Mouse (Mus musculus) heart, embryonic 13.5 days (tissue): ENCODE measurements around the gene Olfr412. TPM values are rescaled to one million over a fixed set of nuclear protein-coding genes. Genes with fewer than 3 reads are reported as not detected.
A peak's percentile ranks its signal among the peaks of the same experiment; 100 is the strongest.

ENCODE experiments used
- ATAC-seq: fragments of 200-750 bp; cut with Nextera tagmentation; 2 replicates; pipeline ENCODE4 v1.8.0; 2017; ENCODE audit warnings: moderate TSS enrichment; ENCODE audit not compliant: insufficient number of reproducible peaks, low FRiP score, low TSS enrichment; ENCODE audit errors: extremely low read depth
- H3K27ac ChIP-seq: fragments of 300-500 bp; sonication (generic); replicated peaks from 2 replicates; pipeline ENCODE4 v1.5.1; 2015; ENCODE audit warnings: moderate library complexity, mild to moderate bottlenecking, inconsistent platforms
- H3K27me3 ChIP-seq: fragments of 300-500 bp; sonication (generic); replicated peaks from 2 replicates; pipeline ENCODE4 v1.6.1; 2015; ENCODE audit warnings: mild to moderate bottlenecking, inconsistent platforms
- H3K36me3 ChIP-seq: fragments of 300-500 bp; sonication (generic); 2 replicates; pipeline ENCODE4 v1.6.1; 2015; ENCODE audit warnings: mild to moderate bottlenecking, inconsistent platforms
- H3K4me1 ChIP-seq: fragments of 300-500 bp; sonication (generic); 2 replicates; pipeline ENCODE4 v1.6.1; 2015; ENCODE audit warnings: inconsistent platforms
- H3K4me2 ChIP-seq: fragments of 300-500 bp; sonication (generic); 2 replicates; pipeline ENCODE4 v1.6.1; 2015; ENCODE audit warnings: inconsistent platforms, mild to moderate bottlenecking, moderate library complexity
- H3K4me3 ChIP-seq: fragments of 300-500 bp; sonication (generic); 2 replicates; pipeline ENCODE4 v1.5.1; 2015; ENCODE audit warnings: moderate library complexity, mild to moderate bottlenecking, inconsistent platforms
- H3K9ac ChIP-seq: fragments of 300-500 bp; sonication (generic); 2 replicates; pipeline ENCODE4 v1.6.1; 2015; ENCODE audit warnings: inconsistent platforms, mild to moderate bottlenecking, moderate library complexity
- H3K9me3 ChIP-seq: fragments of 300-500 bp; sonication (generic); 2 replicates; pipeline ENCODE4 v1.6.1; 2016; ENCODE audit warnings: inconsistent platforms
- WGBS: fragments of 180-500 bp; shearing (Covaris S2); methylation state at CpG from one replicate; pipeline ENCODE4 v1.1.7; 2015; ENCODE audit warnings: mixed read lengths; 5-methylcytosine and 5-hydroxymethylcytosine counted together
- polyA plus RNA-seq: library from polyadenylated mRNA; unstranded; fragments of >200 nt; fragmentation: Nextera tagmentation; extraction: Ambion mirVana; gene quantifications from 2 replicates; pipeline ENCODE4 v1.2.1, GENCODE M21; 2015

Gene Olfr412
- polyA plus RNA-seq, 1 experiment from 2014 or later = not detected

- Histone ChIP-seq H3K4me2 (no peak overlapping the region), H3K9me3 (no peaks in the 10 kb centered on the region), H3K9ac (no peak overlapping the region), H3K36me3 (peaks cover 33% of the 10 kb centered on the region), H3K27me3 (no peaks in the 10 kb centered on the region), H3K4me3 (no peak overlapping the region), H3K4me1 (peaks cover 24% of the 10 kb centered on the region), H3K27ac (no peak overlapping the region)
- ATAC-seq = no peak
- WGBS = 77% methylated on average over 6 of the region's 6 CpGs
These were observed 31.0 kb downstream of the Olfr412 start for GRCm38 (mm10) chr11:74392903-74393302.

- ATAC-seq = no peak; the same call in 1 of the 2 replicates
These were observed 31.6 kb downstream of the Olfr412 start for GRCm38 (mm10) chr11:74393489-74393888.

GRCm38 (mm10) chr11:74395583-74395982, 33.7 kb downstream of the Olfr412 start:
- no peak overlapping the region for H3K27ac ChIP-seq
- peaks cover 26% of the 10 kb centered on the region for H3K36me3 ChIP-seq
- H3K4me3 ChIP-seq = no peak overlapping the region
- ATAC-seq = no peak
- 0 out of 2 replicates have a peak overlapping the region, but pooled peaks have one; percentile 3 for H3K9ac ChIP-seq
- no peaks in the 10 kb centered on the region for H3K9me3 ChIP-seq
- H3K27me3 ChIP-seq = no peaks in the 10 kb centered on the region
- H3K4me2 ChIP-seq = no peak overlapping the region
- H3K4me1 ChIP-seq = peaks cover 24% of the 10 kb centered on the region
- WGBS = 74% methylated on average over 18 of the region's 18 CpGs

More at GRCm38 (mm10) chr11:74393489-74393888, 31.6 kb downstream of the Olfr412 start:
- no peaks in the 10 kb centered on the region for H3K27me3 ChIP-seq
- H3K4me3 ChIP-seq = no peak overlapping the region
- peak overlapping the region; percentile 32; the same call in 1 of the 2 replicates for H3K27ac ChIP-seq
- peaks cover 32% of the 10 kb centered on the region for H3K36me3 ChIP-seq
- no peaks in the 10 kb centered on the region for H3K9me3 ChIP-seq
- peaks cover 24% of the 10 kb centered on the region for H3K4me1 ChIP-seq
- no peak overlapping the region for H3K4me2 ChIP-seq
- 0 out of 2 replicates have a peak overlapping the region, but pooled peaks have one; percentile 24 for H3K9ac ChIP-seq
- WGBS = 55% methylated on average over 5 of the region's 5 CpGs

GRCm38 (mm10) chr11:74402126-74402525, 40.3 kb downstream of the Olfr412 start:
- Histone ChIP-seq H3K27ac (no peak overlapping the region), H3K9ac (no peak overlapping the region), H3K9me3 (no peaks in the 10 kb centered on the region), H3K4me1 (peaks cover 14% of the 10 kb centered on the region), H3K4me2 (no peak overlapping the region), H3K36me3 (0 out of 2 replicates have a peak, but pooled peaks cover 6% of the 10 kb centered on the region), H3K4me3 (no peak overlapping the region), H3K27me3 (no peaks in the 10 kb centered on the region; the same call in 1 of the 2 replicates)
- no peak for ATAC-seq
- 45% methylated on average over 2 of the region's 2 CpGs for WGBS

- ATAC-seq = no peak
These were observed 42.3 kb downstream of the Olfr412 start for GRCm38 (mm10) chr11:74404216-74404615.

GRCm38 (mm10) chr11:74405201-74405600, 43.3 kb downstream of the Olfr412 start:
- no peak overlapping the region for H3K4me2 ChIP-seq
- no peak for ATAC-seq

More at GRCm38 (mm10) chr11:74404216-74404615, 42.3 kb downstream of the Olfr412 start:
- H3K4me1 ChIP-seq = peaks cover 28% of the 10 kb centered on the region
- no peak overlapping the region for H3K4me2 ChIP-seq
- no peaks in the 10 kb centered on the region for H3K9me3 ChIP-seq
- H3K9ac ChIP-seq = no peak overlapping the region
- 0 out of 2 replicates have a peak, but pooled peaks cover 5% of the 10 kb centered on the region for H3K36me3 ChIP-seq
- H3K27ac ChIP-seq = no peak overlapping the region
- no peaks in the 10 kb centered on the region; the same call in 1 of the 2 replicates for H3K27me3 ChIP-seq
- WGBS = 47% methylated on average over 2 of the region's 2 CpGs
- H3K4me3 ChIP-seq = no peak overlapping the region

GRCm38 (mm10) chr11:74408587-74409446, 46.9 kb downstream of the Olfr412 start:
- H3K4me2 ChIP-seq = peak overlapping the region; percentile 35
- peaks cover 52% of the 10 kb centered on the region for H3K4me1 ChIP-seq
- H3K27me3 ChIP-seq = no peaks in the 10 kb centered on the region
- H3K9ac ChIP-seq = no peak overlapping the region
- H3K9me3 ChIP-seq = no peaks in the 10 kb centered on the region
- H3K36me3 ChIP-seq = peaks cover 14% of the 10 kb centered on the region; the same call in 1 of the 2 replicates
- peak; percentile 65; the same call in 1 of the 2 replicates for ATAC-seq
- peak overlapping the region; percentile 87 for H3K27ac ChIP-seq
- no peak overlapping the region for H3K4me3 ChIP-seq
- 44% methylated on average over 4 of the region's 4 CpGs for WGBS

More at GRCm38 (mm10) chr11:74405201-74405600, 43.3 kb downstream of the Olfr412 start:
- H3K9me3 ChIP-seq = no peaks in the 10 kb centered on the region
- peaks cover 38% of the 10 kb centered on the region for H3K4me1 ChIP-seq
- no peak overlapping the region for H3K27ac ChIP-seq
- no peak overlapping the region for H3K4me3 ChIP-seq
- H3K9ac ChIP-seq = no peak overlapping the region
- H3K27me3 ChIP-seq = no peaks in the 10 kb centered on the region; the same call in 1 of the 2 replicates
- H3K36me3 ChIP-seq = 0 out of 2 replicates have a peak, but pooled peaks cover 5% of the 10 kb centered on the region
- WGBS = 76% methylated on average over 7 of the region's 7 CpGs

DNA sequence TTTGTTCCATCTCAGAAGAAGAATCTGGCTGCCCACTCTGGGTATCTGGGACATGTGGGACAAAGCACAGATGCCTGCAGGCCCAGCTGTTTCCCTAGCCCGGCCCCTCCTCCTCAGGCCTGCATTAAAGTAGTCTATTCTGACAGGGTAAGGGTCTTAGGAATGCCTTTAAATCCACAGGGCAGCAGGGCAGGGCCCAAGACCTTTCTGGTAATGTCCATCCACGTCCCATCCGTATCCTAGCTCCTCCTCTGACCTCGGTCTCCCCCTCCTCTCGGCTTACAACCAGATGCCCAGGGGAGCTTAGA, 47.5 kb downstream of the Olfr412 start:
- no peak for ATAC-seq

DNA sequence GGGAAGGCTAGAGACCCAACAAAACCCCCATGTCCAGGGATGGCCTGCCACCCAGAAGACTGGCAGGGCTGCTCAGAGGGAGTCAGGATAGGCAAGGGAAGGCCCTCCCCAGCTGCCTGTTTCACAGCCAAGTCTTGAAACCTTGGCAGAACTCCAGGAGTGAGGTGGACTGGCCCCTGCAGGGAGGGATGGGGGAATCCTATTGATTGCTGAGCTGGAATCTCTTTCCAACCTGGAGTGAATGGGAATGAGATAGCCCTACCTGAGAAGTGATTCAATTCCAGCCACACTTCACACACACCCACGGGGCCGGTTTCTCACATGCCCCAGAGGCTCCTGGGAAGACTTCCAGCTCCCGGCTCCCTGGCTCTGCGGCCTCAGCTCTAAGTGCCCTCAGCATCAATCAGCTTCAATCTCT, 47.9 kb downstream of the Olfr412 start:
- peak; percentile 12; the same call in 1 of the 2 replicates for ATAC-seq
- Histone ChIP-seq H3K4me1 (peaks cover 52% of the 10 kb centered on the region), H3K4me2 (peak overlapping the region; percentile 35; the same call in 1 of the 2 replicates), H3K9me3 (no peaks in the 10 kb centered on the region), H3K27ac (peak overlapping the region; percentile 87), H3K9ac (peak overlapping the region; percentile 61; the same call in 1 of the 2 replicates), H3K4me3 (no peak overlapping the region), H3K36me3 (peaks cover 21% of the 10 kb centered on the region; the same call in 1 of the 2 replicates), H3K27me3 (no peaks in the 10 kb centered on the region)
- 35% methylated on average over 4 of the region's 4 CpGs for WGBS

More for the DNA sequence above, 47.5 kb downstream of the Olfr412 start:
- Histone ChIP-seq H3K9ac (peak overlapping the region; percentile 61; the same call in 1 of the 2 replicates), H3K27me3 (no peaks in the 10 kb centered on the region), H3K36me3 (peaks cover 20% of the 10 kb centered on the region; the same call in 1 of the 2 replicates), H3K27ac (peak overlapping the region; percentile 87), H3K9me3 (no peaks in the 10 kb centered on the region), H3K4me1 (peaks cover 53% of the 10 kb centered on the region), H3K4me2 (peak overlapping the region; percentile 35), H3K4me3 (no peak overlapping the region)
- 43% methylated on average over 5 of the region's 5 CpGs for WGBS

GRCm38 (mm10) chr11:74411943-74412342, 50.1 kb downstream of the Olfr412 start:
- Histone ChIP-seq H3K27me3 (no peaks in the 10 kb centered on the region), H3K4me2 (no peak overlapping the region), H3K9me3 (no peaks in the 10 kb centered on the region), H3K36me3 (peaks cover 26% of the 10 kb centered on the region; the same call in 1 of the 2 replicates), H3K4me1 (peaks cover 52% of the 10 kb centered on the region), H3K9ac (no peak overlapping the region), H3K27ac (no peak overlapping the region), H3K4me3 (no peak overlapping the region)
- ATAC-seq = no peak
- 68% methylated on average over 3 of the region's 3 CpGs for WGBS

GRCm38 (mm10) chr11:74412462-74412861, 50.6 kb downstream of the Olfr412 start:
- H3K4me1 ChIP-seq = peaks cover 52% of the 10 kb centered on the region
- 82% methylated on average over 3 of the region's 3 CpGs for WGBS
- no peak for ATAC-seq

More at GRCm38 (mm10) chr11:74412462-74412861, 50.6 kb downstream of the Olfr412 start:
- Histone ChIP-seq H3K27me3 (no peaks in the 10 kb centered on the region), H3K27ac (no peak overlapping the region), H3K4me3 (no peak overlapping the region), H3K9ac (no peak overlapping the region), H3K9me3 (no peaks in the 10 kb centered on the region), H3K4me2 (no peak overlapping the region), H3K36me3 (peaks cover 26% of the 10 kb centered on the region; the same call in 1 of the 2 replicates)
